Mouse (Mus musculus) cerebellum, adult (tissue): ENCODE data around the gene Pdpr.
A peak's percentile ranks its signal among the peaks of the same experiment; 100 is the strongest.
"Not testable (repeated sequence)": the region's sequence is repeated elsewhere in the genome, so short reads cannot be mapped to it uniquely, and the experiment has no call there.

Source experiments
- ATAC-seq: cut with Nextera tagmentation; 2 replicates; pipeline ENCODE4 v1.9.2; 2017; ENCODE audit warnings: mild to moderate bottlenecking, moderate library complexity, mixed read lengths; ENCODE audit not compliant: insufficient number of reproducible peaks, low FRiP score, low TSS enrichment

Gene Pdpr

GRCm38 (mm10) chr8:111083936-111084335 lies 10.5 kb upstream of the Pdpr start:
- not testable (repeated sequence) for ATAC-seq

GRCm38 (mm10) chr8:111090126-111090525 lies 4.3 kb upstream of the Pdpr start:
- ATAC-seq, result peak; percentile 65; the same call in 1 of the 2 replicates

GRCm38 (mm10) chr8:111091706-111092105 lies 2.7 kb upstream of the Pdpr start:
- ATAC-seq, result no peak

GRCm38 (mm10) chr8:111092326-111092725 lies 2.1 kb upstream of the Pdpr start, which contains the start of gene Clec18a:
Gene Clec18a, minus strand, starts transcription at chr8:111092426.
- not testable (repeated sequence) for ATAC-seq

GRCm38 (mm10) chr8:111094719-111095302 lies 381 bp downstream of the Pdpr start:
- peak; percentile 59; the same call in 1 of the 2 replicates for ATAC-seq

GRCm38 (mm10) chr8:111114891-111115290 lies 20.5 kb downstream of the Pdpr start:
- no peak for ATAC-seq

- ATAC-seq, result no peak
Observed at GRCm38 (mm10) chr8:111119481-111119880, 25.1 kb downstream of the Pdpr start.

GRCm38 (mm10) chr8:111130756-111131155 lies 36.3 kb downstream of the Pdpr start:
- ATAC-seq, result no peak

GRCm38 (mm10) chr8:111142521-111142920 lies 48.1 kb downstream of the Pdpr start:
- no peak for ATAC-seq

- ATAC-seq, result peak; percentile 57
Observed at GRCm38 (mm10) chr8:111144901-111145459, 50.5 kb downstream of the Pdpr start.

GRCm38 (mm10) chr8:111145460-111146012 lies 51.1 kb downstream of the Pdpr start:
- ATAC-seq, result peak; percentile 89

GRCm38 (mm10) chr8:111155721-111156436 lies 61.4 kb downstream of the Pdpr start:
- no peak for ATAC-seq

- peak; percentile 68; the same call in 1 of the 2 replicates for ATAC-seq
Observed at GRCm38 (mm10) chr8:111157617-111158016, 63.2 kb downstream of the Pdpr start.

GRCm38 (mm10) chr8:111171661-111172060 lies 77.2 kb downstream of the Pdpr start:
- no peak for ATAC-seq

GRCm38 (mm10) chr8:111185472-111185947 lies 91.1 kb downstream of the Pdpr start:
- peak; percentile 45; the same call in 1 of the 2 replicates for ATAC-seq
